Mouse (Mus musculus): ENCODE measurements around the gene Mia2.
"Not testable (repeated sequence)": the region's sequence is repeated elsewhere in the genome, so short reads cannot be mapped to it uniquely, and the experiment has no call there.

Gene Mia2

GRCm38 (mm10) chr12:59238434-59238833 lies 142.8 kb downstream of the Mia2 start:
- Histone ChIP-seq H3K9me3 (ENCODE audit: low read length) (no peaks in the 10 kb centered on the region), H3K36me3 (ENCODE audit: insufficient read depth, low read length) (no peaks in the 10 kb centered on the region), H3K4me3 (replicated peaks; ENCODE audit: low read length) (no peak overlapping the region), H3K27me3 (ENCODE audit: insufficient read depth, low read length) (peaks cover 2% of the 10 kb centered on the region; the same call in 1 of the 2 replicates), H3K4me1 (replicated peaks; ENCODE audit: low read depth, low read length) (no peaks in the 10 kb centered on the region)
- no peak for TF ChIP-seq NANOG (IDR thresholded peaks at IDR 0.05; ENCODE audit: borderline replicate concordance, low read length)
- TF ChIP-seq CTCF (conservative IDR thresholded peaks at IDR 0.05; ENCODE audit: low read length): no peak
- no peak for TF ChIP-seq POU5F1 (IDR thresholded peaks at IDR 0.05; ENCODE audit: borderline replicate concordance, low read length)

GRCm38 (mm10) chr12:59241031-59241430 lies 145.4 kb downstream of the Mia2 start:
- not testable (repeated sequence) for H3K27me3 ChIP-seq (ENCODE audit: insufficient read depth, low read length); H3K9me3 ChIP-seq (ENCODE audit: low read length); H3K4me3 ChIP-seq (replicated peaks; ENCODE audit: low read length); H3K36me3 ChIP-seq (ENCODE audit: insufficient read depth, low read length); H3K4me1 ChIP-seq (replicated peaks; ENCODE audit: low read depth, low read length)
